Mouse (Mus musculus) WW6 (cell line): Measurements from ENCODE around the gene Xlr4a.
A peak's percentile ranks its signal among the peaks of the same experiment; 100 is the strongest.
"Not testable (repeated sequence)": the region's sequence is repeated elsewhere in the genome, so short reads cannot be mapped to it uniquely, and the experiment has no call there.

ENCODE experiments used
- DNase-seq: peaks from one replicate; pipeline ENCODE4 v3.0.0-alpha.2; 2013; ENCODE audit warnings: low read depth, low spot score

Xlr4a gene

DNA sequence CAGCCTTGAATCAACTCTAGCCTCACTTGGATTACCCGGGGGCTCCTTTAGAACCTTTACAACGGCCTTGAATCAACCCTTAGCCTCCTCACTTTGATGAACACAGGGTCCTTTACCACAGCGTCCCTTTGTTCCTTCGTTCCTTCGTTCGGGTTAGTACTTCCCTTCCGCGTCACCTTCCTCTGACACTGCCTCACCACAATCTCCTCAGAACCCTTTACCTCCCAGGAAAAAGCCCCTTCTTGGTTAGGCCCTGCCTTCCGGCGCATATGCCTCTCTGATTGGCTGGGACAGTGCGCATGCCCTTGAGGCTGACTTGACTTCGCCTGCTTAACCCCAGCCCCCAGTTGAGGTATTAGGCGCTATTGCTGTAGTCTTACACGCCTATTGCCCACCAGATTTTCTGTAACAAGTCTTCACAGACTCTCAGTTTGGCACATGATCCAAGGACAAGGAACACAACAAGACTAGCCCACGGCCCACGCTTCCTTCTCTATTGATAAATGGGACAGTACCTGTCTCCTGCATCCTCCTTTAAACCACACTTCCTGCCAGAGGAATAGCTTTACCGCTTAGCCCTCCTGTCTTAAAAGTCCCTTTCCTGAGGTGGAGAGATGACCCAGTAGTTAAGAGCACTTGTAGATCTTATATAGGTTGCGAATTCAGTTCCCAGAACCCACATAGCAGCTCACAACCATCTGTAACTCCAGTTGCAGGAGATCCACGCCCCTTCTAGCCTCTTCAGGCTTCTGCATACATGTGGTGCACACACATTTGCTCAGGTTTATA lies at the start of gene Xlr4a:
TSS of gene Xlr4a (minus strand) at position 212 of the 789 bp plus-strand sequence.
- DNase-seq, result not testable (repeated sequence)

DNA sequence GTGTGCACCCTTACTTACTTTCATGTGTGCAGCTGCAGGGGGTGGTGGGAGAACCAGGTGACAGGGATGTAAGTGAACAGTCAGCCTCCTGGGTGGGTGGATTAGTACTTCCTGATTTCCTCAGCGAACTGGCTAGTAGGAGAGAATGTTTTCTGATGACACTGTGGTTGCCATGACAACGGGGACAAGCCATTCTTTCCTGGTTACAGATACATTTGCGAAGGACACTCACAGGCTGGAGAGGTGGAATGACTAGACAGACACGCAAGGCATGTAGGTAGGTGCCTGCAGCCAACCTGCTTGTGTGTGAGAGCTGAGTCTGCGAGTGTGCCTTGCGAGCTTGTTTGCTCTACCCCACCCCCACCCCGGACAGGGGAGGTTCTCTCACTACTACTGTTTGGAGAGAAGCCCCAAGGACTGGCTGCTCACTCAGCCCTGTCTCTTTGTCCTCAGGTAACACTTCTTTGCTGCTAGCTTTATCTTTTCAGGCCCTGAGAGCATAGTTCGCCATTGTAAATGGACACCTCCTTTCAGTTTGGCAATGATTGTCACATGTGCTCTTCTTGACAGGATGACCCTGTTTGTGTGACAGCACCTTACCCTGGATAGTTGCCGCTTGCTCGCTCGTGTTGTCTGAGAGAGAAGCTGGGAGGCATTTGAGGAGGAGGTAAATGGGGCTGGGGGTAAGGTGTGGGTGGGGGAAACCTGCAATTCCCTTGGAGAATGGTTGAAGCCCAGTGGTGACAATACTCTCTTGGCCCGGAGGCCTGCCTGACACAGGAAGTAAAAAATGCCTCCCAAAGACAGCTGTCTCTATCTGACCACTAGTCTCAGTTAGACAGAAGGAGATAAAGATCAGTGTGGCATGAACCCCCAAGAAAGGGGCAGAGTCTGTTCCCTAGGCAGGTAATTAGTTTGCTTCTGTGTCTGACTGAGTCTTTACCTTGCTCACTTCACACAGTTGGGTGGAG lies 40.9 kb upstream of the Xlr4a start:
- not testable (repeated sequence) for DNase-seq

DNA sequence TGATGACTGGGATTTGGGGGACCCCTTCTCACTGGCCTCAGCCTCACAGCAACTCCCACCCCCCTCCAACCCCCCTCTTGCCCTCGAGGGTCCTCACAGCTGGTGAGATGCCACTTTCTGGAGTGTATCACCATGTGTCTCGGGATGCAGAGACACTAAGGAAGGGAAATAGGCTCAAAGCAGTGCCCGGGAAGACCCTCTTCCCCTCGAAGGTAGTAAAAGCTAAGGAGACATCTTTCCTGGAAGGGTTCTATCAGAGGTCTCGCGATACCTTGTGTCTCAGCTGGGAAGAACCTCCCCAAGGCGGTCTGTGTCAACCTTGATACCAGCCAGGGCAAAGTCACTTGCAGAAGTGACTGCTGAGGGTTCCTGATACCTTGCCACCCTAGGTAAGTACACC lies 34.5 kb upstream of the Xlr4a start, which contains the start of gene Gm14685:
TSS of gene Gm14685 (plus strand) at position 301 of the 400 bp plus-strand sequence.
- DNase-seq, result not testable (repeated sequence)

DNA sequence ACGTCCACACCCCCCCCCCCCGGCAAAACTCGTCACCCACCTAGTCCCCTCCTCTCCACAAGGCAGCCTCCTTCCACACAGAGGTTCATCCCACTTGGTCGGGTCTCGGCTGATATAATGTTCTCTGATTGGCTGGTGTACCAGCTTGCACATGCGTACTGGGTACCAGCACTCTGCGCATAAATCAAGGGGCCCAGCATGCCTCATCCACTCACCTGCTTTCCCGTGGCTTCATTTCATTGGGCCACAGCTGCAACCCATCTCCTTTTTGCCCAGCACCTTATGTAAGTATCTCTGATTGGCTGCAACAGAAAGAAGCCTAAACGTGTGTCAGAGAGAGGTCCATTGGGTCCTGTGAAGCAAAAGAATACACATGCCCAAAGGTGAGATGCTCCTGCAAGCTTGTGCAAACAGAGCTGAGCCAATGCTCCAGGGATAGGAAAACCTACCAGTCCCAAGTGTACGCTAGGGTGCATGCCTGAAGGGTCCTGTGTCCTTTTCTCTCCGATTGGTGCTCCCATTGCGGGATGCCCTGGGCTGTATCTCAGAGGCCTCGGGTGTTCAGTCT lies 14.7 kb upstream of the Xlr4a start, which contains the start of gene Xlr3a:
TSS of gene Xlr3a (minus strand) at position 155 of the 568 bp plus-strand sequence.
- DNase-seq, result not testable (repeated sequence)

DNA sequence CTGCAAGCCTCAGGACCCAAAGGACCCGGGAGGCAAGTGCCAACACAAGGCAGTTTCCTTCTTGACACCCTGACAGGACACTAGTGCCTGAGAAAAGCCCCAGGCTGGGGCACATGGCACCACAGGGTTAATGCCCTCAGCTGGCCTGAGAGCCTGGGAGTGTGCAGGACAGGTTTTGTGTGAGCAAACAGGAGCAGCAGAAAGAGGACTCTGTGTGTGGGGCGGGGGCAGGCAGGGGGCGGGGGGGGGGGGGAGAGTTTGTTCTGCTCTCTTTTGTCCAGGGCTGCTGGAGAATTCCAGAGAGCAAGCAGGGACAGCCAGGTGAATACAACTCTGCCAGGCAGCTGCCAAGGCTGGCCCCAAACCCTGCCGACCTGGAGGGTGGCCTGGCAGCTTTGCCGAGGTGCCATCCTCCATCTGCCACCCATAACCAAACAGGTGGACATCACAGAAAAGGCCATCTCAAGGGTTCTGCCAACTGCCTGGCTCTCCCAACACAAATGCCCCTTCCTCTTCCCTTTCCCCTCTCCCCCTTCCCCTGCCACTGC lies 15.4 kb downstream of the Xlr4a start:
- DNase-seq, result not testable (repeated sequence)

DNA sequence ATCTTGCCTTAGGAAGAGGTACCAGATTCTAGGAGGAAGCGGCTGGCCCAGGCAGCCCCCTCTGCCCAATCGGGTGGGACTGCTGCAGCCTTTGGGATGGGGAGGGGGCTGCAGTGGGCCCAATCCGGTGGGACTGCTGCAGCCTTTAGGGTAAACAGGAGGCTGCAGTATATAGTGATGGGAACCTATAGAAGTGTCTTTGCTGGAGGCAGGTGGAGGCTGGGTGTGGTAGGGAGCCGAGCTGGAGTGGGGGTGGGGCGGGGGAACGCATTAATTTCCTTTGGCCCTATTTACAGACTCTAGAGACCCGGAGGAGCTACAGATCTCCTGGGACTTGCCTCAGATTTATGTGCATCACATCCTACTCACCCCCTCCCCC lies 17.9 kb downstream of the Xlr4a start, which contains the start of gene Pnma3:
TSS of gene Pnma3 (plus strand) at position 373 of the 379 bp plus-strand sequence.
- no peak for DNase-seq

DNA sequence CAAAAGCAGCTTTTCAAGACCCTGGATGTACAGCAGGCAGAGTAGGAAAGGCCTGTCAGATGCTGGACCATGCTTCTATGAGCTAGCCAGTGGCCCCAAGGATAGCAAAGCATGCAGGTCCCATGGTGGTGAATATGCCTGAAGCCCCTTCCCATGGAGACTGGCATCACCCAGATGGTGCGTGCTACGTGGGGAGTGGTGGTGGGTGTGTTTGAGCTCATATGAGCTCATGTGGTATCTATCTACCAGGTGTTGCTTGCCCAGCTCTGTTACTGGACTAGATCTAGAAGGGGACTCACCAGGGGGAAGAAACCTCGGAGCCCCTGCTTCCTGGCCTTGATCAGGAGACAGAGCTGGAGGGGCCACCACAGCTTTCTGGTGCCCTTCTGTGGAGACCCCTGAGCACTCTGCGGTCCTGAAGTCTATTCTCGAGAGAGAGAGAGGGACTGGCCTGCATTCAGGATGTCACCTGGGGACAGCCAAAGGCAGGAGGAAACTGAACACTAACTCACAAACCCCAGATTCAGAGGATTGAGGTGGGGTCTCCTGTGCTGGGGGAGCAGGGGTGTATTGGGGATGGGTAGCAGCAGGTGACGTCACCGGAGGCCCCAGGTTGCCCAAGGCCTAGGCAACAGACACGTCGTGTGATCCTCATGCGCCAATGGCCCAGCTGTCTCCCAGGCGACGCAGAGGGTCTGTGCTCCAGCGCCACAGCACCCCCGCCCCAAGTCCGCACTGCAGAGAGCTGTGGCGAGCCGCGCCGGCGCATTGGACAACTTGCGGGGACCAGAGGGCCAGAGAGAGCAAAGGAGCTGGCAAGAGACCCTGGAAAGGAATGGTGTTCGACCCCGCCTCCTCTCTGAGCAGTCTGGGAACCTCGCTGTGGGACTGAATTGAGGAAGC lies 18.5 kb downstream of the Xlr4a start:
- no peak for DNase-seq

DNA sequence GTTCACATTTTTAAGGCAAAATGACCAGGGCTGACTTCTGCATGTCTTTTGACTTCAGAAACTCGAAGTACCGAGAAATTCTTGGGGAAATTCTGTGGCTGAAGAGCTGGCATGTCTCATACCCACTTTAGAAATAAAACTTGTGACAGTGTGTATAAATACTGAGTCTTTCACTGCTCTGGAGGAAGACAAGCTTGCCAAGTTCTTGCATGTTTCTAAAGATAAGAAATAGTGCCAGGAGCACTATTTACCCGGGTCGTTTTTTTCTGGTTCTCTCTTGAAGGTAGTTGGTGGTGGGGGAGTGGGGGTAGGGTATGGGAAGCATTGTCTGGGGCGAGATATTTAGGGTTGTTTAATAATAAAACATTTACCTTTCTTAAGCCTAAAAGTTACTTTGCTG lies 20.0 kb downstream of the Xlr4a start:
- no peak for DNase-seq

DNA sequence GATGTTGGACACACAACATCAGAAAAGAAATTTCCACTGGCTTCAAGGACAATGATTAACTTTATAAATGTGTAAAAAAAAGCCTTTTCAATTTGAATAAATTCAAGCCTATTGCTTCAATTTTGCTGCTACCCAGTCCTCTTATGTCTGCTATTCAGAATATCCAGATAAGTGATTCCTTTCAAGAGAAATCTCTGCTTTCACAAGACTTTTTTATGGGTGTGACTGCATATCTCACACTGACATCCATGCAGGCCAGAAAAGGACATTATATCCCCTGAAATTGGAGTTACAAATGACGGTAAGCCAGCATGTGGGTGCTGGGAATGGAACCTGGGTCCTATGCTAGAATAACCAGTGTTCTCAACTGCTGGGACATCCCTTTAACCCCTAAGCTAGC lies 20.8 kb downstream of the Xlr4a start:
- no peak for DNase-seq

DNA sequence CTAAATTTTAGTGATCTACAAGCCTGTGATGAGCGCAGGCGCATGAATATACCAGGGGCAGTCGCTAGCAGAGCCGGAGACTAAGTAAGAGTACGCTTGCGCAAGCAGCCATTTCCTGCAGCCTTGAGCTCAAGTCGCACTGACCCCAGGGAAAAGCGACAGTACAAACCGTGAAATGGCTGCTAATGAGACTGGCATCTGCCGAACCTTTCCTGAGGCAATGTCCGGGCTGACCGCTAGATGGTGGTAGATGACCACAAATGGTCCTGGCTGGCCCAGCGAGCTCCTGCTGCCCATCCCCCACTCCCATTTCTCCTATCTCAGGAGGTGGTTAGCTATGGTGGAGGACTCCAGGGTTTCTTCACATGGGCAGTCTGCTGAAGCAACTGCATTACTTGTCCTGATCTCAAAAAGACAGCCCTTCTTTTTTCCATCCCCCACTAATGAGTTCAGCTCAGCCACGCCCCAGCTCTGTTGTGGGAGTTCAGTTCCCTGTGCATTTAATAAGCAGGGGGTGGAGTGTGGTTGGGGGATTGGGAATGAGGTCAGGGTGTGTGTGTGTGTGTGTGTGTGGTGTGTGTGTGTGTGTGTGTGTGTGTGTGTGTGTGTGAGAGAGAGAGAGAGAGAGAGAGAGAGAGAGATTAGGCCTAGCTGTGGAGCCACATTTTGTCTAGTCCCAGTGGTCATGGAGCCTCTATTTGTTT lies 28.3 kb downstream of the Xlr4a start:
- peak; percentile 52 for DNase-seq

DNA sequence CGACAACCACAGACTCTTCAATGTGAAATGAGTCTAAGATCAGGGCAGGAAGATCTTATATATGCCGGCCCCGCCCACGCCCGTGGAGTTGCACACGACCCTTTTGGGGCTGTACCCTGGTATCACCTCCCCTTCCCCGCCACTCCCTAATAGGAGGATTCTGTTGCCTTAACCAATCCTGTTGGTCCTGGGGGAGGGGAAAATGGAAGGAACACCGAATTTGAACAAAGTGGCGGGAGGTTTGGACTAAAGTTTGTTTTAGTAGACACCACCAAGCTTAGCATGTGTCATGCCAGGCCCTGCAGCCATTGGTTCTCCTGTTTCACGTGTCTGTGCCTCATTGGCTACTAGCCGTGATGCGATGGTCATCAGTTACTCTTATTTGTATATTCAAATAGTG lies 42.6 kb downstream of the Xlr4a start:
- DNase-seq, result peak; percentile 22

DNA sequence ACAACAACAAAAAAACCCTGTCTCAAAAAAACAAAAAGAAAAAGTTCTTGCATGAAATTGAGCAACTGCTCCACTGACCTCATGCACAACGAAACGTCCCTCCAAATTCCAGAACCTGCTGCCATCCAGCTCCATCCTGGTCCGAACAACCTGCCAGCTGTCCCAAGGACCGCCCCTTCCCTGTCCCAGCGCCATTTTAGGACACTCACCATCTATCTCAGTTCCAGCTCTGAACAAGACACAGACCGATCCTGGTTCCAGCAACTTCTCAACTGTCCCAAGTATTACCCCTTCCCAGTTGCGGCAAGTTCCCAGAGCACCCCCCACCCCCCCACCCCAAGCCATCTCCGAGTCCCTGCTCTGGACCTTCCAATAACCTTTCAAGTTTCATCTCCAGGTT lies 43.4 kb downstream of the Xlr4a start:
- DNase-seq, result no peak

DNA sequence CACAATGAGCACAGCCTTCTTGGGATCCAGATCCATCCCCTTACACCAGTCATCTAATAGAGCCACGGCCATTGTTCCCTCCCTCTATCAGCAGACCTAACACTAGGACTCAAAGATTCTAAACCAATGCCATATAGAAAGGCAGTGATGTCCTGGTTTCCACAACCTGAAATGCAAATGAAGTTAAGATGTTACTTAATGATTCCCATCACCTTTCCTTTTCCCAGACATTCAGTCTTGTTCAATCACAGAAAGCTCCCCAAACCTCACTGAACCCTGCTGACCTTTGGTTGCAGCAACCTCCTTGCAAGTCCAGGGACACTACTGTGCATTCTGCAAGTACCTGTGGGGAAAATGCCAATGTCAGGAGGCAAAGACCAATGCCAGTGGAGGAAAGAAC lies 45.3 kb downstream of the Xlr4a start, which contains the start of gene Pnma5:
TSS of gene Pnma5 (minus strand) at position 101 of the 400 bp plus-strand sequence.
- no peak for DNase-seq
